Mouse (Mus musculus): ENCODE measurements around the gene Adamts2.

The Adamts2 gene

GRCm38 (mm10) chr11:50638197-50638867 lies 36.4 kb downstream of the Adamts2 start:
- H3K27me3 ChIP-seq (ENCODE audit: control insufficient read depth, insufficient read depth, low read length, poor library complexity, severe bottlenecking) = no peaks in the 10 kb centered on the region
- no peaks in the 10 kb centered on the region for H3K36me3 ChIP-seq (ENCODE audit: control insufficient read depth, insufficient read depth, low read length, poor library complexity, severe bottlenecking)
- no peak for DNase-seq (ENCODE audit: low read depth, low spot score)

DNA sequence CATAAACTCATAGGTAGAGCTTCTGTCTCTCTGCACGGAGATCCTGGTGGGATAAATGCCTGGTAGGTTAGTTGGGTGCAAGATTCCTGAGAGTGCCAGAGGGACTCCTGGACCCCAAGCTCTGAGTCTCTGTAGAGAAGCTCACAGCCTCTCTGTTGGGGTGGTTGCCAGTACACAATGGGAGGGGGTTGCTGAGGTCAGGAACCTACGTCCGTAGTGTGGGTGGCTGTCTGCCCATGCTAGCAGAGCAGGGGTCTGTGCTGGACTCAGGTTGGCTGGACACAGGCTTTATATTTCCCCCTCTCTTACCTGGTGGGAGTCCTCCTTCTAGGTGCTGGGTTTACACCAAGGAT lies 37.0 kb downstream of the Adamts2 start:
- no peak for DNase-seq (ENCODE audit: low read depth, low spot score)

DNA sequence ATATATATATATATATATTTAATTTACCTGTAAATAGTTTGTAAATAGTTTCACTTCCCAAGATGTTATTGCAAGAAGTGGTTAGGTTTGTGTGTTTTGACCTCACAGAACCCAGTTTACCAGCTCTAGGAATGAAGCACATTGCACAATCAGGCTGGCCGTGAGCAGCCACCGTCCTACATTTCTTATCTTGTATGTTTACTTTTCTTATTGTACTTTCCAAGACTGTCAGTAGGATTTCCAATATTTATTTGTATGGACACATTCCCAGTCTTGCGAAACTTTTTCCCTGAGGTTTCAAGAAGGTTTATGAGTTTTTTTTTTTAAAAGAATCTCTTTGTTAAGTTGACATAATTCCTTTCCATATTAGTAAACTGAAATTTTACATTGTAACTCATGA lies 40.7 kb downstream of the Adamts2 start:
- Histone ChIP-seq H3K36me3 (ENCODE audit: control insufficient read depth, insufficient read depth, low read length, poor library complexity, severe bottlenecking) (no peaks in the 10 kb centered on the region), H3K27me3 (ENCODE audit: control insufficient read depth, insufficient read depth, low read length, poor library complexity, severe bottlenecking) (no peaks in the 10 kb centered on the region)
- no peak for DNase-seq (ENCODE audit: low read depth, low spot score)

More for the DNA sequence above, 37.0 kb downstream of the Adamts2 start:
- Histone ChIP-seq H3K36me3 (ENCODE audit: control insufficient read depth, insufficient read depth, low read length, poor library complexity, severe bottlenecking) (no peaks in the 10 kb centered on the region), H3K27me3 (ENCODE audit: control insufficient read depth, insufficient read depth, low read length, poor library complexity, severe bottlenecking) (no peaks in the 10 kb centered on the region)

DNA sequence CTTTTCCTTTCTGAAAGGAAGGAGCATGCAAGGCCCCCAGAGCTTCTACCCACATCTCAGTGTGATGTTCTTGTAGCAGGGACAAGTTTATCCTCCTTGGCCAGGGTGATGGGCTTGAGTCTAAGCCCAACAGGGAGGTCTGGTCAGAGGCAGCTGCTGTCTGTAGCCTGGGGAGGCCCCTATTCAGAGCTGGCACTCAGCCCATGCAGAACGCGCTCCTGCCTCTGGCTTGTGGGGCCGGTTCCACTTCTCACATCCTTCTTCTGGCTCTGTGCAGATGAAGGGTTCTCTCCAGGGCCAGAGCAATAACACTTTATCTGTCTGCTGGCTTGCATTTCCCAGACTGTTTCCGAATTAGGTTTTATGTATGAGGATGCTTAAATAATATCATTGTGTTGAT lies 44.3 kb downstream of the Adamts2 start:
- no peak for DNase-seq (ENCODE audit: low read depth, low spot score)
- Histone ChIP-seq H3K27me3 (ENCODE audit: control insufficient read depth, insufficient read depth, low read length, poor library complexity, severe bottlenecking) (no peaks in the 10 kb centered on the region), H3K36me3 (ENCODE audit: control insufficient read depth, insufficient read depth, low read length, poor library complexity, severe bottlenecking) (no peaks in the 10 kb centered on the region)

- no peaks in the 10 kb centered on the region for H3K27me3 ChIP-seq (ENCODE audit: control insufficient read depth, insufficient read depth, low read length, poor library complexity, severe bottlenecking)
- no peak for DNase-seq (ENCODE audit: low read depth, low spot score)
- no peaks in the 10 kb centered on the region for H3K36me3 ChIP-seq (ENCODE audit: control insufficient read depth, insufficient read depth, low read length, poor library complexity, severe bottlenecking)
Observed at GRCm38 (mm10) chr11:50648143-50648807, 46.4 kb downstream of the Adamts2 start.

DNA sequence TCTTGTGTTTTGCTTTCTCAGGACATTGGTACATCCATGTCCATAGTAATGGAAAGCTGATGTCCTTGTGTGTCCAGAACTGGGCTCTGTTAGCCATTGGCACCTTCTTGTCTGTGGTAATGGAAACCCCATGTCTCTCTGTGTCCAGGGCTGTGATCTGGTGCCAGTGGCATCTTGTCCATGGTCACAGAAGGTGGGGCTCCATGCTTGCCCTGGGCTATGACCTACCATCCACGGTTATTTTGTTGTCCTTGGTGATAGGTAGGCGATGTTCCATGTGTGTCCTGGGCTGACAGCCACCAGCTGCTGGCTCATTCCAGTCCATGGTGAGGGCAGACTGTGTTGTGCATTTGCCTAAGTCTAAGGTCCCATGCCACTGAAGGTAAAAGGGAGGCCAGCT lies 48.2 kb downstream of the Adamts2 start:
- Histone ChIP-seq H3K27me3 (ENCODE audit: control insufficient read depth, insufficient read depth, low read length, poor library complexity, severe bottlenecking) (no peaks in the 10 kb centered on the region), H3K36me3 (ENCODE audit: control insufficient read depth, insufficient read depth, low read length, poor library complexity, severe bottlenecking) (no peaks in the 10 kb centered on the region)
- no peak for DNase-seq (ENCODE audit: low read depth, low spot score)

DNA sequence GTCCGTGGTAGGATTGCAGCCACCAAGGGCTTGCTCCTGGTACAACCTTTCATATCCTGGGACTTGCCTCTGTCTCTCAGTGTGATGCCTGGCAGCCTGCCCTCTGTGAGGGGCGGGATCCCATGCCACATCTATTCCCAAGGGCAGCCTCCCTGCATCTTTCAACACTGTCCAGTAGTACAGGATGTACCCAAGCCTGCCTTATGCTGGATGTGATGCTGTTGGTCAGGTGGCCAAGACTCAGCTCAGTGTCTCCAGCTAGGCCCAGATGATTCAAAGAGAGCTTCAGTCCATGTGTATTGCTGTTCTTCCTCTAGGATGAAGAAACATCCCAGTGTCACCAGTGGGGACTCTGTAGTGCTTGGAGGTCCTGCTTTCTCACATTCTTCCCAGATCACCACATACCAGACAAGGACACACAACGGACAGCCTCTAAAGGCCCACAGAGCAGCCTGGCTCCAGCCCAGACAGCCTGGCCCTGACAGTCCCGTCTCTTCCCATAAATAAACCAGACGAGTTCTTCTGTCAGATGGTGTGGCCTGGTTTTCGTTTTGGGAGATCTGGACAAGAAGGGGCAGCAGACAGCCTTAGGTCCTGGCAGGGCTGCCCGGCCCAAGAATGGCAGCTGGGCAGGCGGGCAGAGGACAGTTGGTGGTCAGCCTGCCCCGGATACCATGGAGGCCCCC lies 52.0 kb downstream of the Adamts2 start:
- Histone ChIP-seq H3K36me3 (ENCODE audit: control insufficient read depth, insufficient read depth, low read length, poor library complexity, severe bottlenecking) (no peaks in the 10 kb centered on the region), H3K27me3 (ENCODE audit: control insufficient read depth, insufficient read depth, low read length, poor library complexity, severe bottlenecking) (no peaks in the 10 kb centered on the region)
- no peak for DNase-seq (ENCODE audit: low read depth, low spot score)

- Histone ChIP-seq H3K36me3 (ENCODE audit: control insufficient read depth, insufficient read depth, low read length, poor library complexity, severe bottlenecking) (no peaks in the 10 kb centered on the region), H3K27me3 (ENCODE audit: control insufficient read depth, insufficient read depth, low read length, poor library complexity, severe bottlenecking) (no peaks in the 10 kb centered on the region)
- no peak for DNase-seq (ENCODE audit: low read depth, low spot score)
Observed at GRCm38 (mm10) chr11:50658826-50659225, 56.9 kb downstream of the Adamts2 start.

DNA sequence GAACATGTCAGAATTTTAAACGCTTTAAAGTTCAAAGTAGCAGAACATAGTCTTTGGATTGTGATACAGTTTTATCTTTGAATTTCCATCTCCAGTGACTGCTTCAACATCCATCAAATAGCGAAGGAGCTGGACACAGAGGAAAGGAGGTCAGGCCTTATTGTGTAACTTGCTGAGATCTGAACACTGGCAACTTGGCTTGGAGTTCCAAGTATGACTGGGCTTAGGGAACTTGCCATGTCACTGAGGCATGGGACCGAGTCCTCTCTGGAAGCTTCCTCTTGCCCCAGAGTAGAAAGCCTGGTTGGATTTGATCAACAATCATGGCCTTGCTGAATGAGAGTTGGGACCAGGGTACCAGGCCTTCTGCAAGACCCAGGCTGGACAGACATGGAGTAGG lies 60.3 kb downstream of the Adamts2 start:
- DNase-seq (ENCODE audit: low read depth, low spot score) = no peak
- Histone ChIP-seq H3K36me3 (ENCODE audit: control insufficient read depth, insufficient read depth, low read length, poor library complexity, severe bottlenecking) (no peaks in the 10 kb centered on the region), H3K27me3 (ENCODE audit: control insufficient read depth, insufficient read depth, low read length, poor library complexity, severe bottlenecking) (no peaks in the 10 kb centered on the region)

- Histone ChIP-seq H3K27me3 (ENCODE audit: control insufficient read depth, insufficient read depth, low read length, poor library complexity, severe bottlenecking) (no peaks in the 10 kb centered on the region), H3K36me3 (ENCODE audit: control insufficient read depth, insufficient read depth, low read length, poor library complexity, severe bottlenecking) (no peaks in the 10 kb centered on the region)
- no peak for DNase-seq (ENCODE audit: low read depth, low spot score)
Observed at GRCm38 (mm10) chr11:50664826-50665225, 62.9 kb downstream of the Adamts2 start.

GRCm38 (mm10) chr11:50669542-50670362 lies 67.9 kb downstream of the Adamts2 start:
- Histone ChIP-seq H3K27me3 (ENCODE audit: control insufficient read depth, insufficient read depth, low read length, poor library complexity, severe bottlenecking) (no peaks in the 10 kb centered on the region), H3K36me3 (ENCODE audit: control insufficient read depth, insufficient read depth, low read length, poor library complexity, severe bottlenecking) (no peaks in the 10 kb centered on the region)
- DNase-seq (ENCODE audit: low read depth, low spot score) = no peak

- no peak for DNase-seq (ENCODE audit: low read depth, low spot score)
- H3K36me3 ChIP-seq (ENCODE audit: control insufficient read depth, insufficient read depth, low read length, poor library complexity, severe bottlenecking) = no peaks in the 10 kb centered on the region
- H3K27me3 ChIP-seq (ENCODE audit: control insufficient read depth, insufficient read depth, low read length, poor library complexity, severe bottlenecking) = no peaks in the 10 kb centered on the region
Observed at GRCm38 (mm10) chr11:50670363-50670725, 68.5 kb downstream of the Adamts2 start.

GRCm38 (mm10) chr11:50670881-50671280 lies 69.0 kb downstream of the Adamts2 start:
- DNase-seq (ENCODE audit: low read depth, low spot score) = no peak
- H3K36me3 ChIP-seq (ENCODE audit: control insufficient read depth, insufficient read depth, low read length, poor library complexity, severe bottlenecking) = no peaks in the 10 kb centered on the region
- no peaks in the 10 kb centered on the region for H3K27me3 ChIP-seq (ENCODE audit: control insufficient read depth, insufficient read depth, low read length, poor library complexity, severe bottlenecking)

GRCm38 (mm10) chr11:50671376-50671775 lies 69.5 kb downstream of the Adamts2 start:
- Histone ChIP-seq H3K27me3 (ENCODE audit: control insufficient read depth, insufficient read depth, low read length, poor library complexity, severe bottlenecking) (no peaks in the 10 kb centered on the region), H3K36me3 (ENCODE audit: control insufficient read depth, insufficient read depth, low read length, poor library complexity, severe bottlenecking) (no peaks in the 10 kb centered on the region)
- DNase-seq (ENCODE audit: low read depth, low spot score) = no peak

GRCm38 (mm10) chr11:50671820-50672310 lies 70.0 kb downstream of the Adamts2 start:
- no peaks in the 10 kb centered on the region for H3K27me3 ChIP-seq (ENCODE audit: control insufficient read depth, insufficient read depth, low read length, poor library complexity, severe bottlenecking)
- no peak for DNase-seq (ENCODE audit: low read depth, low spot score)
- no peaks in the 10 kb centered on the region for H3K36me3 ChIP-seq (ENCODE audit: control insufficient read depth, insufficient read depth, low read length, poor library complexity, severe bottlenecking)

All from splenic B cell, adult 2 months (primary cell).